Mouse (Mus musculus) forebrain, embryonic 11.5 days (tissue): ENCODE data around the gene Wbp4. TPM values are rescaled to one million over a fixed set of nuclear protein-coding genes. Genes with fewer than 3 reads are reported as not detected.

Experiments used
- ATAC-seq: fragments of 200-750 bp; cut with Nextera tagmentation; replicated peaks from 2 replicates; pipeline ENCODE4 v1.8.0; 2017; ENCODE audit warnings: moderate TSS enrichment; ENCODE audit not compliant: low FRiP score
- DNase-seq: peaks from one replicate; pipeline ENCODE4 v3.0.0-alpha.2; 2017; ENCODE audit warnings: low spot score
- H3K27ac ChIP-seq: fragments of 300-500 bp; sonication (generic); 2 replicates; pipeline ENCODE4 v1.5.1; 2014; ENCODE audit warnings: low read depth, low read length
- H3K27me3 ChIP-seq: fragments of 300-500 bp; sonication (generic); 2 replicates; pipeline ENCODE4 v1.6.1; 2014; ENCODE audit warnings: mild to moderate bottlenecking, low read length, mixed read lengths; ENCODE audit not compliant: control insufficient read depth, insufficient read depth
- H3K36me3 ChIP-seq: fragments of 300-500 bp; sonication (generic); 2 replicates; pipeline ENCODE4 v1.6.1; 2014; ENCODE audit warnings: mild to moderate bottlenecking, low read length, moderate library complexity, mixed read lengths; ENCODE audit not compliant: control insufficient read depth, insufficient read depth
- H3K4me1 ChIP-seq: fragments of 300-500 bp; sonication (generic); replicated peaks from 2 replicates; pipeline ENCODE4 v1.6.1; 2014; ENCODE audit warnings: low read length, mixed read lengths; ENCODE audit not compliant: control insufficient read depth, insufficient read depth
- H3K4me2 ChIP-seq: fragments of 300-500 bp; sonication (generic); 2 replicates; pipeline ENCODE4 v1.6.1; 2014; ENCODE audit warnings: low read depth, mild to moderate bottlenecking, low read length, moderate library complexity, mixed read lengths; ENCODE audit not compliant: severe bottlenecking
- H3K4me3 ChIP-seq: fragments of 300-500 bp; sonication (generic); 2 replicates; pipeline ENCODE4 v1.5.1; 2014; ENCODE audit warnings: low read depth, low read length
- H3K9ac ChIP-seq: fragments of 300-500 bp; sonication (generic); 2 replicates; pipeline ENCODE4 v1.6.1; 2014; ENCODE audit warnings: low read length
- H3K9me3 ChIP-seq: fragments of 300-500 bp; sonication (generic); 2 replicates; pipeline ENCODE4 v1.6.1; 2016; ENCODE audit warnings: low read length, mixed read lengths; ENCODE audit not compliant: control insufficient read depth
- WGBS: fragments of 180-500 bp; shearing (Covaris S2); extraction: QIAGEN DNeasy Blood & Tissue Kit; methylation state at CpG from one replicate; pipeline ENCODE4 v1.1.7; 2014; 5-methylcytosine and 5-hydroxymethylcytosine counted together
- polyA plus RNA-seq: library from polyadenylated mRNA; unstranded; fragments of >200 nt; fragmentation: Nextera tagmentation; extraction: Ambion mirVana; gene quantifications from 2 replicates; pipeline ENCODE4 v1.2.1, GENCODE M21; 2014

Wbp4 gene
- polyA plus RNA-seq, 1 experiment from 2014 or later = 58.4 TPM

GRCm38 (mm10) chr14:79500756-79501155 lies 19.4 kb upstream of the Wbp4 start:
- WGBS = 88% methylated on average over 4 of the region's 4 CpGs
- no peaks in the 10 kb centered on the region for H3K4me1 ChIP-seq
- no peak overlapping the region for H3K27ac ChIP-seq

DNA sequence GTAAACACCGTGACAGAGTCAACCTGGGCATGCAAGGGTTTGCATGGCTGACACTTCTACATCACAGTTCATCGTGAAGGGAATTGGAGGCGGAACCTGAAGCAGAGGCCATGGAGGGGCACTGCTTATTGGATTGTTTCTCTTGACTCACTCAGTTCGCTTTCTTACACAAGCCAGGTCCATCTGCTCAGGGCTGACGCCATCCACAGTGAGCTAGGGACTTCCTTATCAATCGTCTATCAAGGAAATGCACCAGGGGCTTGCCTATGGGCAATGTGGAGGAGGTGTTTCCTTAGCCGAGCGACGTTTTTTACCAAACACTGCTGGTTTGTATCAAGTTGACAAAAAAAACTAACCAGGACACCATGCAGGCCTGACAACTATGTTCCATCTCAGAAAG lies 18.0 kb upstream of the Wbp4 start:
- no peak overlapping the region for H3K9ac ChIP-seq
- no peaks in the 10 kb centered on the region for H3K27me3 ChIP-seq
- no peak for ATAC-seq
- H3K4me2 ChIP-seq = no peak overlapping the region
- no peak overlapping the region for H3K4me3 ChIP-seq
- H3K9me3 ChIP-seq = no peaks in the 10 kb centered on the region
- H3K36me3 ChIP-seq = no peaks in the 10 kb centered on the region
- H3K4me1 ChIP-seq = no peaks in the 10 kb centered on the region
- no peak overlapping the region for H3K27ac ChIP-seq
- WGBS = 89% methylated on average over 9 of the region's 9 CpGs
- no peak for DNase-seq

More at GRCm38 (mm10) chr14:79500756-79501155, 19.4 kb upstream of the Wbp4 start:
- Histone ChIP-seq H3K4me2 (no peak overlapping the region), H3K4me3 (no peak overlapping the region), H3K36me3 (no peaks in the 10 kb centered on the region), H3K9ac (no peak overlapping the region), H3K9me3 (no peaks in the 10 kb centered on the region), H3K27me3 (no peaks in the 10 kb centered on the region)
- DNase-seq (no peak), ATAC-seq (no peak)

GRCm38 (mm10) chr14:79494349-79494748 lies 13.0 kb upstream of the Wbp4 start:
- Histone ChIP-seq H3K36me3 (no peaks in the 10 kb centered on the region), H3K4me1 (no peaks in the 10 kb centered on the region), H3K9ac (no peak overlapping the region), H3K9me3 (no peaks in the 10 kb centered on the region), H3K4me3 (no peak overlapping the region), H3K27ac (no peak overlapping the region), H3K4me2 (no peak overlapping the region), H3K27me3 (no peaks in the 10 kb centered on the region)
- 89% methylated on average over 6 of the region's 6 CpGs for WGBS
- ATAC-seq (no peak), DNase-seq (no peak)

GRCm38 (mm10) chr14:79490246-79490645 lies 8.9 kb upstream of the Wbp4 start:
- Histone ChIP-seq H3K27ac (no peak overlapping the region), H3K4me2 (no peak overlapping the region), H3K4me1 (peaks cover 7% of the 10 kb centered on the region; the same call in 1 of the 2 replicates), H3K9me3 (no peaks in the 10 kb centered on the region), H3K4me3 (no peak overlapping the region), H3K36me3 (no peaks in the 10 kb centered on the region), H3K9ac (no peak overlapping the region), H3K27me3 (no peaks in the 10 kb centered on the region; the same call in 1 of the 2 replicates)
- WGBS = 83% methylated on average over 3 of the region's 3 CpGs
- ATAC-seq (no peak), DNase-seq (no peak)

DNA sequence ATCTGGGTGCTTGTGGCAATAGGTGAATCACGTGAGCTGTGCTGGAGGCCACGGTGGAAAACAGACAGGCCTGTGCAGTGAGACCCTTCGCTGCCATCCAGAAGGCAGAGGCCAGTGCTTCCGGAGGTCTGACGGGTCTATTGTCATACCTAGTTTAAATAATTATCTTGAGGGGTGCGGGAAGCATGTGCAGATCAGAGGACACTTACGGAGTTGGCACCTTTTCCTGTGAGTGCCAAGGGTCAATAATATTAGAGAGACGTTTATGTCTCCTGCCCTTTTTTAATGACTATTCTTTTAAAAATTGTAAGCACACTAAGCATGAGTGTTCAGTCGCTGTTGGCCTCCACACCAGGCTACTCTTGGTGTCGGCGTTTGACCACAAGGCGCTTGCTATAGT lies 7.8 kb upstream of the Wbp4 start:
- Histone ChIP-seq H3K4me2 (no peak overlapping the region), H3K36me3 (no peaks in the 10 kb centered on the region), H3K9ac (no peak overlapping the region), H3K27ac (no peak overlapping the region), H3K9me3 (no peaks in the 10 kb centered on the region), H3K27me3 (no peaks in the 10 kb centered on the region; the same call in 1 of the 2 replicates), H3K4me3 (no peak overlapping the region), H3K4me1 (peaks cover 7% of the 10 kb centered on the region; the same call in 1 of the 2 replicates)
- WGBS = 91% methylated on average over 12 of the region's 12 CpGs
- DNase-seq (no peak), ATAC-seq (no peak)

DNA sequence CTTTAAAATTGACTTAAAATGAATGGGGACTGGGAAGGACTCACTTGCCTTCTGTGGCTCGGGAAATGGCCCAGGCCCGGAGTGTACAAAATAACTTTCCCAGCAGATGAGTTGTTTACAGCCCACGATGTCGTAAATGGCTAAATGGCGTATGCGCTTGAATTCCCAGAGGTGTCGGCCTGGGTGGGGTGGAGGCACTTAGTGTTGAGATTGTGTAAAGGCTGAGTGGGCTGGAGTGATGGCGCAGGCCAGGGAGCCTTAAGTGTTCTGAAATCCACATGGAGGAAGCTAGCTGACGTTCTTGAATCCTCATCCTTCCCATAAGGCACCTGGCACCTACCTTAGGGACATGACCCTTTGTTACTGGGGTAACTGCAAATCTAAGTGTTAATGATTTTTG lies 7.2 kb upstream of the Wbp4 start:
- H3K36me3 ChIP-seq = no peaks in the 10 kb centered on the region
- DNase-seq = no peak
- no peaks in the 10 kb centered on the region; the same call in 1 of the 2 replicates for H3K27me3 ChIP-seq
- H3K9ac ChIP-seq = no peak overlapping the region
- no peak overlapping the region for H3K4me2 ChIP-seq
- H3K9me3 ChIP-seq = no peaks in the 10 kb centered on the region
- no peak for ATAC-seq
- H3K4me3 ChIP-seq = no peak overlapping the region
- H3K4me1 ChIP-seq = peaks cover 7% of the 10 kb centered on the region
- WGBS = 91% methylated on average over 9 of the region's 9 CpGs
- no peak overlapping the region for H3K27ac ChIP-seq

DNA sequence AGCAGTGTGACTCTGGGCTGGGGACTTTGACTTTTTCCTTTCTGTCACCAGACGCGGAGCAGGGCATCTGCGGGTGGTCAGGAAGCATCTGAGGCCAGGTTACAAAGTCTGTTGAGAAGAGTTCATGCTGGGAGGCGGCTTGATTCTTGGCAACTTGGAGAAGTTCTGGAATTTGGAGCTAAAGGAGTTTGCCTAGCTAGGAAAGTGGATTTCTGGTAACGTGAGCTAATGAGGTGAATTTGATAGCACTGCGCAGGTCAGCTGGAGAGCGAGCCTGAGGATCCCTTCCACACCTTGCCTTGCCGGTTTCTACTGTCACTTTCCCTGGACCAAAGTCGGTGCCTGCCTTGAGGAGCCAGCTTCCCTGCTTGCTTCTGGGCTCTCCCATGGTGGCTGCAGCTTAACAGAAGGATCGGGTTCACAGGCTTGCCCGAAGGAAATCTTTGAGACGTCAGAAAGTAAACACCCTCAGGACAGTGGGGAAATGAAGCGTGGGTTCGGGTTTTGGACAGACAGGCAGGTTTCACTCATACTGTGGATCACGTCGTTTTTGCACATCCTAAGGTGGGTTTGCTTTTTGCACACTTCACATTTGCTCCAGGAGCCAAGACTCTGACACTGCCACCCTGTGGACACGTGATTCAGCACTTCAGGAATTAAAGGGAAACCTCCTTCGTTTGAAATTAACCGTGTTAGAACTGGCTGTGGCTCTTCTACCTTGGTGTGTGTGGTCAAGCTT lies 5.8 kb upstream of the Wbp4 start:
- Histone ChIP-seq H3K27ac (no peak overlapping the region), H3K27me3 (no peaks in the 10 kb centered on the region; the same call in 1 of the 2 replicates), H3K36me3 (no peaks in the 10 kb centered on the region), H3K9ac (0 out of 2 replicates have a peak overlapping the region, but pooled peaks have one; percentile 2), H3K4me3 (peak overlapping the region; percentile 24), H3K4me2 (peak overlapping the region; percentile 52), H3K9me3 (no peaks in the 10 kb centered on the region), H3K4me1 (peaks cover 7% of the 10 kb centered on the region)
- ATAC-seq = 0 out of 2 replicates have a peak, but pooled peaks have one; percentile 28
- 3% methylated on average over 19 of the region's 19 CpGs for WGBS
- DNase-seq = no peak

DNA sequence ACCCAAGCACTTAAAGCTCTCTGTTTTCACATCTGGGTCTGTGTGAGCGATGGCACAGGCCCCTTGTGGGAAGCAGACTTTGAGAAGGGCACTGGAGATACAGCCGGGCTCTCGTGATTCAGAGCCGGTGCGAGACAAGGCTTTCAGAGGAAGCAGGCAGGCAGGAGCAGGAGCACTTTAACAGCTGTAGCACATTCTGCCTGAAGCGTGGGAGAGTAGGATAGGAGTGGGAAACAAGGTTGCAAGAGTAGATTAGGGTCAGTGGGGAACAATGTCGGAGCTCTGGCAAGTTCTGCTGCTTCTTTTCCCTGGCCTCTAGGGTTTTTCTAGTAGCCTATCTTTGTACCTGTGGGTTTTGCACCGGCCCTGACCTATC lies 5.3 kb upstream of the Wbp4 start:
- DNase-seq (no peak), ATAC-seq (no peak)
- Histone ChIP-seq H3K9me3 (no peaks in the 10 kb centered on the region), H3K9ac (no peak overlapping the region), H3K4me1 (peaks cover 7% of the 10 kb centered on the region), H3K27me3 (no peaks in the 10 kb centered on the region; the same call in 1 of the 2 replicates), H3K4me2 (peak overlapping the region; percentile 52; the same call in 1 of the 2 replicates), H3K4me3 (no peak overlapping the region), H3K36me3 (no peaks in the 10 kb centered on the region), H3K27ac (no peak overlapping the region)
- 25% methylated on average over 8 of the region's 8 CpGs for WGBS
